Mouse (Mus musculus) monocyte, adult 5-6 weeks (primary cell): ENCODE measurements around the gene Map2k5. TPM values are rescaled to one million over a fixed set of nuclear protein-coding genes. Genes with fewer than 3 reads are reported as not detected.

Experiments
- ATAC-seq: fragments of 153-309, 156-312 bp; replicated peaks from 2 replicates; pipeline ENCODE4 v1.8.0; 2017; ENCODE audit warnings: mild to moderate bottlenecking; ENCODE audit not compliant: low TSS enrichment, insufficient number of reproducible peaks, severe bottlenecking, poor library complexity, low FRiP score
- total RNA-seq: library from RNA; stranded (forward); fragments of 200-1000, 200-491, 200-594 nt; gene quantifications from 3 replicates; pipeline ENCODE4 v1.2.3, GENCODE M21; 2017

Gene Map2k5
- total RNA-seq, 1 experiment from 2014 or later: 13.9 TPM

GRCm38 (mm10) chr9:63288676-63289075 is 89.0 kb downstream of the Map2k5 start:
- ATAC-seq: no peak

GRCm38 (mm10) chr9:63284392-63284791 is 93.3 kb downstream of the Map2k5 start:
- no peak for ATAC-seq

GRCm38 (mm10) chr9:63281996-63282395 is 95.7 kb downstream of the Map2k5 start:
- no peak for ATAC-seq

- ATAC-seq: no peak
Measured at GRCm38 (mm10) chr9:63281086-63281485, 96.6 kb downstream of the Map2k5 start.

- ATAC-seq: no peak
Measured at GRCm38 (mm10) chr9:63273781-63274180, 103.9 kb downstream of the Map2k5 start.

GRCm38 (mm10) chr9:63269839-63270238 is 107.9 kb downstream of the Map2k5 start:
- ATAC-seq: no peak

GRCm38 (mm10) chr9:63263188-63263587 is 114.5 kb downstream of the Map2k5 start:
- no peak for ATAC-seq

- no peak for ATAC-seq
Measured at GRCm38 (mm10) chr9:63258768-63259167, 118.9 kb downstream of the Map2k5 start.

- no peak for ATAC-seq
Measured at GRCm38 (mm10) chr9:63257739-63258138, 120.0 kb downstream of the Map2k5 start.

- no peak for ATAC-seq
Measured at GRCm38 (mm10) chr9:63250841-63251626, 126.7 kb downstream of the Map2k5 start.

GRCm38 (mm10) chr9:63248095-63248787 is 129.5 kb downstream of the Map2k5 start:
- no peak for ATAC-seq

- no peak for ATAC-seq
Measured at GRCm38 (mm10) chr9:63246568-63247169, 131.0 kb downstream of the Map2k5 start.

- ATAC-seq: no peak
Measured at GRCm38 (mm10) chr9:63241961-63242360, 135.7 kb downstream of the Map2k5 start.

GRCm38 (mm10) chr9:63241241-63241640 is 136.5 kb downstream of the Map2k5 start:
- ATAC-seq: no peak

- ATAC-seq: no peak
Measured at GRCm38 (mm10) chr9:63234356-63234755, 143.3 kb downstream of the Map2k5 start.

GRCm38 (mm10) chr9:63230289-63230688 is 147.4 kb downstream of the Map2k5 start:
- no peak for ATAC-seq

- ATAC-seq: no peak
Measured at GRCm38 (mm10) chr9:63229124-63229523, 148.6 kb downstream of the Map2k5 start.

- ATAC-seq: no peak
Measured at GRCm38 (mm10) chr9:63222161-63222560, 155.5 kb downstream of the Map2k5 start.

GRCm38 (mm10) chr9:63219851-63220250 is 157.9 kb downstream of the Map2k5 start:
- no peak for ATAC-seq

GRCm38 (mm10) chr9:63215031-63215430 is 162.7 kb downstream of the Map2k5 start:
- ATAC-seq: no peak
